Mouse (Mus musculus): ENCODE measurements around the gene Tpo. TPM values are rescaled to one million over a fixed set of nuclear protein-coding genes. Genes with fewer than 3 reads are reported as not detected.

Gene Tpo
- polyA plus RNA-seq, 1 experiment from 2014 or later = 0.08 TPM

GRCm38 (mm10) chr12:30069321-30069720 lies 63.1 kb downstream of the Tpo start:
- no peak overlapping the region for H3K4me3 ChIP-seq (replicated peaks)
- no peak overlapping the region for H3K9ac ChIP-seq
- H3K4me2 ChIP-seq (replicated peaks) = no peak overlapping the region
- H3K4me1 ChIP-seq = no peaks in the 10 kb centered on the region
- no peak overlapping the region for H3K27ac ChIP-seq (replicated peaks)
- no peak for ATAC-seq (ENCODE audit: insufficient number of reproducible peaks, low FRiP score, low TSS enrichment, low read depth)
- H3K9me3 ChIP-seq (replicated peaks) = no peaks in the 10 kb centered on the region
- no peaks in the 10 kb centered on the region for H3K27me3 ChIP-seq
- H3K36me3 ChIP-seq = no peaks in the 10 kb centered on the region
- 85% methylated on average over 2 of the region's 2 CpGs for WGBS

GRCm38 (mm10) chr12:30067806-30068205 lies 64.6 kb downstream of the Tpo start:
- Histone ChIP-seq H3K4me1 (no peaks in the 10 kb centered on the region), H3K4me3 (replicated peaks) (no peak overlapping the region), H3K9me3 (replicated peaks) (no peaks in the 10 kb centered on the region), H3K4me2 (replicated peaks) (no peak overlapping the region), H3K27me3 (no peaks in the 10 kb centered on the region), H3K36me3 (no peaks in the 10 kb centered on the region), H3K27ac (replicated peaks) (no peak overlapping the region), H3K9ac (no peak overlapping the region)
- 78% methylated on average over 2 of the region's 2 CpGs for WGBS
- ATAC-seq (ENCODE audit: insufficient number of reproducible peaks, low FRiP score, low TSS enrichment, low read depth) = no peak

- H3K9ac ChIP-seq = no peak overlapping the region
- H3K4me2 ChIP-seq (replicated peaks) = no peak overlapping the region
- no peak overlapping the region for H3K27ac ChIP-seq (replicated peaks)
- H3K27me3 ChIP-seq = no peaks in the 10 kb centered on the region
- WGBS = 26% methylated on average over 6 of the region's 6 CpGs
- no peaks in the 10 kb centered on the region for H3K9me3 ChIP-seq (replicated peaks)
- no peak overlapping the region for H3K4me3 ChIP-seq (replicated peaks)
- 0 out of 2 replicates have a peak, but pooled peaks cover 6% of the 10 kb centered on the region for H3K4me1 ChIP-seq
- no peaks in the 10 kb centered on the region for H3K36me3 ChIP-seq
- no peak for ATAC-seq (ENCODE audit: insufficient number of reproducible peaks, low FRiP score, low TSS enrichment, low read depth)
These were observed 70.3 kb downstream of the Tpo start for GRCm38 (mm10) chr12:30062118-30062505.

GRCm38 (mm10) chr12:30061503-30062117 lies 70.8 kb downstream of the Tpo start:
- ATAC-seq (ENCODE audit: insufficient number of reproducible peaks, low FRiP score, low TSS enrichment, low read depth) = no peak

GRCm38 (mm10) chr12:30058044-30058443 lies 74.4 kb downstream of the Tpo start:
- no peak for ATAC-seq (ENCODE audit: insufficient number of reproducible peaks, low FRiP score, low TSS enrichment, low read depth)
- H3K9ac ChIP-seq = no peak overlapping the region
- no peak overlapping the region for H3K4me2 ChIP-seq (replicated peaks)
- no peak overlapping the region for H3K4me3 ChIP-seq (replicated peaks)
- H3K9me3 ChIP-seq (replicated peaks) = no peaks in the 10 kb centered on the region
- 0 out of 2 replicates have a peak, but pooled peaks cover 6% of the 10 kb centered on the region for H3K4me1 ChIP-seq
- no peak overlapping the region for H3K27ac ChIP-seq (replicated peaks)
- no peaks in the 10 kb centered on the region for H3K27me3 ChIP-seq
- 31% methylated on average over 6 of the region's 6 CpGs for WGBS
- no peaks in the 10 kb centered on the region for H3K36me3 ChIP-seq

More at GRCm38 (mm10) chr12:30061503-30062117, 70.8 kb downstream of the Tpo start:
- Histone ChIP-seq H3K27me3 (no peaks in the 10 kb centered on the region), H3K9ac (no peak overlapping the region), H3K36me3 (no peaks in the 10 kb centered on the region), H3K27ac (replicated peaks) (no peak overlapping the region), H3K4me2 (replicated peaks) (no peak overlapping the region), H3K9me3 (replicated peaks) (no peaks in the 10 kb centered on the region), H3K4me1 (0 out of 2 replicates have a peak, but pooled peaks cover 6% of the 10 kb centered on the region), H3K4me3 (replicated peaks) (no peak overlapping the region)
- WGBS = 13% methylated on average over 1 of the region's 1 CpGs

DNA sequence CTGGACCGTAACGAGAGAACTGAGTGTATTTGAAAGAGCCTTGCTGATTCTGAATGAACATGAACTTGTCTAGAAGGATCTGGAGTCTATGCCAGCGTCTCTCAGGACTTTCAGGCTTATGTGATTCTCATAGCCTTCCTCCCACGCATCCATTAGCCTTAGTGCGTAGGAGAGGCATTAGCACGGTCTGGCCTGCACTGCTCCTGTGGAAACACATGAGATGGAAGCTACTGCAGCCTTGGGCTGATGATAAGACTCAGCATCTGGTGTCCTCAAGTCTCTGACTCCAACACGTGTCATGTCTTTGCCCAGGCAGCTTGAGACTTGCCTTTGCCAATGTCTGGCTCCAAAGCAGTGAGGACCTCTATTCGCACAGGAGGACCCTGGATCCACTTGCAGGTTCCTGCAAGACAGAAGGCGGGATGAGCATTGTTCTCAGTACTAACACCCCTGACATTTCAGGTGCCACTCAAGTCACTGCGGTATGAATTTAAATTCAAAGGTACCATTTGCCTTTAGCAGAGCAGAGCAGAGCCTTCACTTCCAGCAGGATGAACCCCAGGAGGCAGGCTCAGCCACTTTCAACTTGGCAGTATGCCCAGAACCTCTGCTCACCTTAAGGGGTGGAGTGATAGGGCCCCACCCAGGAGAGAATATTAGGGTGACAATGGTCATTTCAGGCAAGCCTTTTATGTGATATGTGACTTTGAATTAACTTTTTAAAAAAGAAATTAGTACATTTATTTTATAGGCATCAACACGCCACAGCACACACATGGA lies 77.5 kb downstream of the Tpo start:
- H3K4me1 ChIP-seq = 0 out of 2 replicates have a peak, but pooled peaks cover 6% of the 10 kb centered on the region
- H3K9ac ChIP-seq = no peak overlapping the region
- no peaks in the 10 kb centered on the region for H3K27me3 ChIP-seq
- H3K4me2 ChIP-seq (replicated peaks) = no peak overlapping the region
- H3K4me3 ChIP-seq (replicated peaks) = no peak overlapping the region
- H3K9me3 ChIP-seq (replicated peaks) = no peaks in the 10 kb centered on the region
- H3K27ac ChIP-seq (replicated peaks) = no peak overlapping the region
- WGBS = 76% methylated on average over 11 of the region's 11 CpGs
- ATAC-seq (ENCODE audit: insufficient number of reproducible peaks, low FRiP score, low TSS enrichment, low read depth) = no peak
- H3K36me3 ChIP-seq = no peaks in the 10 kb centered on the region

DNA sequence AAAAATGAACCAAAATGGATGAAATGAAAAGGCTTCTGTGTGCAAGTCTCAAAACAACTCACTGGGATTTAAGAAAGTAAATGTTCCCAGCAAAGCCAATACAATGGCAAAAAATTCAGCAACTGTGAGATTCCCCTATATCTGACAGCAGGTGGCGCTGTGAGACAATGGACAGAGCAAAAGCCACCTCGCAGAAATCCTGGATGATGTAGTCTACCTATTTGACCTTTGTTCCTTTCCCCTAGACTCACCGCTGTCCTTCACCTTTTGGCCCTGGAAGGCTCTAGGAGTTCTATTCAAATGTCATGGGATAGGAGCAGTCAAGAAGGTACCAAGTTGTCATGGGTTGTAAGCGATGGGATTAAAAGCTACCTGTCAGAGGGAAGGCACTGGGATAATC lies 82.2 kb downstream of the Tpo start:
- ATAC-seq (ENCODE audit: insufficient number of reproducible peaks, low FRiP score, low TSS enrichment, low read depth) = no peak
- Histone ChIP-seq H3K27me3 (peaks cover 12% of the 10 kb centered on the region; the same call in 1 of the 2 replicates), H3K4me2 (replicated peaks) (no peak overlapping the region), H3K36me3 (no peaks in the 10 kb centered on the region), H3K9ac (no peak overlapping the region), H3K4me1 (no peaks in the 10 kb centered on the region), H3K9me3 (replicated peaks) (no peaks in the 10 kb centered on the region), H3K27ac (replicated peaks) (no peak overlapping the region), H3K4me3 (replicated peaks) (no peak overlapping the region)
- WGBS = 13% methylated on average over 4 of the region's 4 CpGs

DNA sequence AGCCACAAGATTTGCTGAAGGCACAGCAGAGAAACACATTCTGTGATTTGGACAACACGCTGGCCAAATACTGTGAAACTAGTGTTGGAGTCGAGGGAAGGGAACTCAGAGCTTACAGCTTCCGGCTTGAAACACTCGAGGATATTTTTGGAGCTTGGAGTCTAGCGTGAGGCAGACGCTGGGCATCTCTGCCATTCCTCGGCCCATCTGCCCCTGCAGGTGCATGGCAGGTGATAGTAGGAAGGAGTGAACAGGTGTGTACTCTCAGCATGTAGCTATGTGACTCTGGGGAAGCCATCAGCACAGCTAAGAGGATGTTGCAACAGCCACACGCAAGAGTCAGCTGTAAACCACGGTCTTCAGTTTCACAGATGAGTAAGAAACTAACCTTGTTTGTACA lies 82.6 kb downstream of the Tpo start:
- Histone ChIP-seq H3K27me3 (peaks cover 12% of the 10 kb centered on the region; the same call in 1 of the 2 replicates), H3K9me3 (replicated peaks) (no peaks in the 10 kb centered on the region), H3K36me3 (no peaks in the 10 kb centered on the region), H3K9ac (no peak overlapping the region), H3K4me2 (replicated peaks) (no peak overlapping the region), H3K27ac (replicated peaks) (no peak overlapping the region), H3K4me3 (replicated peaks) (no peak overlapping the region), H3K4me1 (no peaks in the 10 kb centered on the region)
- no peak for ATAC-seq (ENCODE audit: insufficient number of reproducible peaks, low FRiP score, low TSS enrichment, low read depth)
- WGBS = 79% methylated on average over 9 of the region's 9 CpGs

DNA sequence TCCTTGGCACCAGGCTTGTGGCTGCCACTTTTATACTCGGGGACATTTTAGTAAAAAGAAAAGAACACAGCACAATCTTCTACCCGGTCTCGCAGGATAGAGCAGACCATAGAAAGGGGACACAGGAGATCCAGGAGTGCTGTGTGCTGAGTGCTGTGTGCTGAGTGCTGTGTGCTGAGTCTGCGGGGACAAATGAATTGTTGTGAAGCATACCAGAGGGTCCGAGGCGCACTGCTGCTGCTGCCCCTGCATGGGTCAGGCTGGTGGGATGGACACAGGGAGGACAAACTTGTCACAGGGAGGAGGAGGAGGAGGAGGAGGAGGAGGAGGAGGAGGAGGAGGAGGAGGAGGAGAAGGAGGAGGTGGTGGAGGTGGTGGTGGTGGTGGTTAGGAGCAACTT lies 83.6 kb downstream of the Tpo start:
- WGBS = 79% methylated on average over 6 of the region's 6 CpGs
- no peak overlapping the region for H3K4me3 ChIP-seq (replicated peaks)
- H3K27me3 ChIP-seq = peaks cover 12% of the 10 kb centered on the region; the same call in 1 of the 2 replicates
- H3K4me1 ChIP-seq = no peaks in the 10 kb centered on the region
- no peak overlapping the region for H3K4me2 ChIP-seq (replicated peaks)
- no peak overlapping the region for H3K9ac ChIP-seq
- no peak overlapping the region for H3K27ac ChIP-seq (replicated peaks)
- no peaks in the 10 kb centered on the region for H3K9me3 ChIP-seq (replicated peaks)
- ATAC-seq (ENCODE audit: insufficient number of reproducible peaks, low FRiP score, low TSS enrichment, low read depth) = no peak
- no peaks in the 10 kb centered on the region for H3K36me3 ChIP-seq

GRCm38 (mm10) chr12:30040150-30040549 lies 92.3 kb downstream of the Tpo start:
- 30% methylated on average over 4 of the region's 4 CpGs for WGBS
- no peaks in the 10 kb centered on the region for H3K27me3 ChIP-seq
- peaks cover 22% of the 10 kb centered on the region for H3K4me1 ChIP-seq
- H3K27ac ChIP-seq (replicated peaks) = no peak overlapping the region
- H3K9me3 ChIP-seq (replicated peaks) = no peaks in the 10 kb centered on the region
- no peak overlapping the region for H3K9ac ChIP-seq
- H3K36me3 ChIP-seq = no peaks in the 10 kb centered on the region
- H3K4me2 ChIP-seq (replicated peaks) = no peak overlapping the region
- no peak for ATAC-seq (ENCODE audit: insufficient number of reproducible peaks, low FRiP score, low TSS enrichment, low read depth)
- no peak overlapping the region for H3K4me3 ChIP-seq (replicated peaks)

- no peak overlapping the region for H3K4me2 ChIP-seq (replicated peaks)
- H3K27ac ChIP-seq (replicated peaks) = no peak overlapping the region
- peaks cover 22% of the 10 kb centered on the region for H3K4me1 ChIP-seq
- no peak overlapping the region for H3K9ac ChIP-seq
- no peak overlapping the region for H3K4me3 ChIP-seq (replicated peaks)
- 35% methylated on average over 4 of the region's 4 CpGs for WGBS
- no peaks in the 10 kb centered on the region for H3K36me3 ChIP-seq
- no peak for ATAC-seq (ENCODE audit: insufficient number of reproducible peaks, low FRiP score, low TSS enrichment, low read depth)
- no peaks in the 10 kb centered on the region for H3K9me3 ChIP-seq (replicated peaks)
- H3K27me3 ChIP-seq = no peaks in the 10 kb centered on the region
These were observed 92.9 kb downstream of the Tpo start for GRCm38 (mm10) chr12:30039565-30039964.
